In the genomic region with DNA sequence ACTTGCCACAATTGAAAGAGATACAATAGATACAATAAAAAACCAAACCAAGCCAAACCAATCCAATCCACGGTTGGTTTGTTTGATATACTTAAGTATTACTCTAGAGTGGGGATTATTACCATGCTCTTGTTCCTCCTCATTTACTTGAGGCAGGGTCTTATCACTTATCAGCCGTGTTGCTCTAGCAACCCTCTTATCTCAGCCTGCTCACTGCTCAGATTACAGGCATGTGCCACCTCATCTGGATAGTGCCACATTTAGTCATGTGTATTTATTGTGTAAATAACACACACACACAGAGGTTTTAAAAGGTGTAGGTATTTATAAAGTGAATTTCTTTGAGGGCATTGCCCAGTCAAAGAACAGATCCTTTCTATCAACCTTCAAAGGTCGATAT, we compare ENCODE assay signal across 29 mouse cellular contexts.
"Had no signal": no experiment of that assay in that cellular context is flagged by ENCODE, and none has a peak within 500 bp of the region (broad histone marks: within the 10 kb centered on the region; RNA-seq: fewer than 3 reads in every experiment).

No protein-coding gene starts in this region.

- H3K4me3 ChIP-seq: embryonic facial prominence, embryonic 10.5 days; embryonic facial prominence, embryonic 12.5 days; embryonic facial prominence, embryonic 13.5 days; embryonic facial prominence, embryonic 15.5 days; erythroblast, embryonic 14.5 days; forebrain, embryonic 10.5 days; forebrain, embryonic 12.5 days; forebrain, embryonic 13.5 days; forebrain, embryonic 15.5 days; gastrocnemius, adult 2 months; heart, adult 2 months had no signal

- H3K4me2 ChIP-seq: embryonic facial prominence, embryonic 12.5 days; embryonic facial prominence, embryonic 13.5 days; embryonic facial prominence, embryonic 15.5 days; forebrain, embryonic 12.5 days; forebrain, embryonic 13.5 days; forebrain, embryonic 15.5 days had no signal

- H3K36me3 ChIP-seq: forebrain, embryonic 12.5 days; forebrain, embryonic 15.5 days had no signal

- ATAC-seq: forebrain, embryonic 13.5 days; forebrain, embryonic 14.5 days; forebrain, embryonic 15.5 days; forebrain, embryonic 16.5 days; forebrain, postnatal 0 days had no signal

- H3K9ac ChIP-seq: embryonic facial prominence, embryonic 12.5 days; embryonic facial prominence, embryonic 13.5 days; embryonic facial prominence, embryonic 15.5 days; forebrain, embryonic 12.5 days; forebrain, embryonic 13.5 days; forebrain, embryonic 15.5 days; forebrain, postnatal 0 days had no signal

- H3K27me3 ChIP-seq: embryonic facial prominence, embryonic 12.5 days; embryonic facial prominence, embryonic 13.5 days; embryonic facial prominence, embryonic 15.5 days; forebrain, embryonic 12.5 days; forebrain, embryonic 13.5 days; forebrain, embryonic 15.5 days had no signal

- H3K27ac ChIP-seq: embryonic facial prominence, embryonic 10.5 days; embryonic facial prominence, embryonic 12.5 days; embryonic facial prominence, embryonic 13.5 days; embryonic facial prominence, embryonic 15.5 days; forebrain, embryonic 10.5 days; forebrain, embryonic 12.5 days; forebrain, embryonic 13.5 days; forebrain, embryonic 15.5 days; gastrocnemius, adult 2 months; heart, adult 2 months had no signal

- H3K9me3 ChIP-seq: embryonic facial prominence, embryonic 10.5 days; embryonic facial prominence, embryonic 12.5 days; embryonic facial prominence, embryonic 13.5 days; embryonic facial prominence, embryonic 15.5 days; forebrain, embryonic 10.5 days; forebrain, embryonic 12.5 days; forebrain, embryonic 13.5 days; forebrain, embryonic 15.5 days had no signal

- DNase-seq: cerebellum, adult 2 months; cerebellum, adult 8-10 months; cerebellum, adult 9-10 months; cerebellum, adult 9-11 months; cerebellum, postnatal 10 days; cerebellum, postnatal 14 days; cerebellum, postnatal 25 days; cerebellum, postnatal 36 days; embryo, embryonic 11 days; forebrain, postnatal 0 days; gastrocnemius, adult 2 months; gastrocnemius, postnatal 10 days; gastrocnemius, postnatal 14 days; gastrocnemius, postnatal 25 days; gastrocnemius, postnatal 36 days; heart, adult 11 months; heart, adult 18-20 months; heart, adult 2 months had no signal
